Comparison of ENCODE assay signal across 17 mouse cellular contexts in the genomic region with DNA sequence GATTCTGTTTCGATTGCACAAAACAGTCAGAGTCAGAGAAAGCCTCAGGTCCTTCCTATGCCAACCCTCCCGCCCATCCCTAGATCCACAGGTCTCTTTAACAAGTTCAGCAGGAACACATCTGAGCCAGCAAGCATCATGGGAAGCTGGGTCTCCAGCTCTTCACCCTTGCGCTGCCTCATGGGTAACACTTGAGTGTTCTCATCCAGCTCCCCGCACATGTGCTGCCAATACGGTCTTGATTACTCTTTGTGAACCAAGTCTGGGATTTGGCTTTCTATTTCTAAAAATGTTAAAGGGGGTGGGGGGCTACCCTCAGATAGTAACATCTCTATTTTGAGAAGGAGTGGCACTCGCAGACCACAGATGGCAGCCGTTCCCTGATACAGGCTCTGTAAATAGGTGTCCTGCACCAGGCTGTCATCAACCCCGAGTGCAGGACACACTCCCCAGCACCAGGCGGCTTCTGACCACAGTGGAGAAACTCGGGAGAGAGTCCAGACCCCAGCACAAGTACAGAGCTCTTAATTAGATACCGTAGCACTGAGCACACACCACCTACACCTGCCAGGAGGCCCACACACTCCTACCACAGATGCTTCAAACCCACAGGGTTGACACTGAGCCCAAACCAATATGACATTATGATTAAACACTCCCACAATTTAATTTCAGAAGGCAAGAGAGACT. TPM values are rescaled to one million over a fixed set of nuclear protein-coding genes. Genes with fewer than 3 reads are reported as not detected.
A peak's percentile ranks its signal among the peaks of the same experiment; 100 is the strongest.
DNase-seq lines count a peak whose midpoint lies in the region; ATAC-seq and TF ChIP-seq lines count a peak whose summit lies in the region.
"Had no signal": no experiment of that assay in that cellular context is flagged by ENCODE, and none has a peak within 500 bp of the region (broad histone marks: within the 10 kb centered on the region; RNA-seq: fewer than 3 reads in every experiment).

No protein-coding gene starts in this region.

- peak; percentile 48 for TF ChIP-seq CTCF in layer of hippocampus, adult 2 months (conservative IDR thresholded peaks at IDR 0.05)

- H3K27me3 ChIP-seq in heart, embryonic 12.5 days (replicated peaks) = no peaks in the 10 kb centered on the region
- H3K27me3 ChIP-seq: forebrain, embryonic 12.5 days; midbrain, embryonic 15.5 days had no signal

- peak; percentile 83 for ATAC-seq in heart, embryonic 12.5 days (ENCODE audit: insufficient number of reproducible peaks, low FRiP score)
- ATAC-seq: midbrain, embryonic 15.5 days had no signal

- no peak overlapping the region for H3K9ac ChIP-seq in heart, embryonic 12.5 days
- H3K9ac ChIP-seq: forebrain, embryonic 12.5 days; liver, embryonic 14.5 days; midbrain, embryonic 15.5 days had no signal

- peak; percentile 96 for DNase-seq in heart, adult 11 months
- DNase-seq in heart, adult 8-10 months (ENCODE audit: low spot score) = no peak
- peak; percentile 34 for DNase-seq in brain, adult 2 months (ENCODE audit: low read depth, low spot score)
- peak; percentile 66 to 71 for DNase-seq in layer of hippocampus, adult 2 months (ENCODE audit: low spot score in 2 of 2)
- DNase-seq in adrenal gland, adult (ENCODE audit: inconsistent age in 2 of 2, low spot score in 1 of 2) = no peak
- no peak for DNase-seq in adrenal gland, adult 2 months
- no peak for DNase-seq in testis, postnatal 14 days (ENCODE audit: low spot score)
- DNase-seq: B cell, adult 2 months; cerebellum, adult 8-10 months; gastrocnemius, postnatal 10 days; kidney, postnatal 36 days; left cerebral cortex, postnatal 4 days; retina, postnatal 1 day had no signal

- peaks cover 22% of the 10 kb centered on the region for H3K36me3 ChIP-seq in heart, embryonic 12.5 days
- H3K36me3 ChIP-seq: forebrain, embryonic 12.5 days; midbrain, embryonic 15.5 days had no signal

- peak overlapping the region; percentile 61 for H3K27ac ChIP-seq in heart, embryonic 12.5 days (ENCODE audit: poor library complexity, severe bottlenecking)
- peak overlapping the region; percentile 83 for H3K27ac ChIP-seq in layer of hippocampus, adult 2 months
- H3K27ac ChIP-seq: forebrain, embryonic 12.5 days; liver, embryonic 14.5 days; midbrain, embryonic 15.5 days had no signal

- 37% methylated on average over 11 of the region's 11 CpGs for WGBS in heart, embryonic 12.5 days

- H3K4me1 ChIP-seq in heart, embryonic 12.5 days (replicated peaks) = peaks cover 58% of the 10 kb centered on the region

- peak overlapping the region; percentile 12; the same call in 1 of the 2 replicates for H3K4me2 ChIP-seq in heart, embryonic 12.5 days
- H3K4me2 ChIP-seq: forebrain, embryonic 12.5 days; midbrain, embryonic 15.5 days had no signal

- H3K4me3 ChIP-seq in heart, embryonic 12.5 days = no peak overlapping the region
- H3K4me3 ChIP-seq in layer of hippocampus, adult 2 months = no peak overlapping the region
- H3K4me3 ChIP-seq: forebrain, embryonic 12.5 days; midbrain, embryonic 15.5 days had no signal

- no peaks in the 10 kb centered on the region for H3K9me3 ChIP-seq in heart, embryonic 12.5 days (replicated peaks)
- H3K9me3 ChIP-seq: forebrain, embryonic 12.5 days; midbrain, embryonic 15.5 days had no signal

RNA-seq across cellular contexts. Expression of a gene that starts 36.9 kb away (rescaled TPM):
- 100 to 1,000 TPM; 211 to 246 (median 225) TPM for total RNA-seq in heart, adult 8-10 months (2022)
- 34.7 and 39.8 TPM in 2 replicates for polyA plus RNA-seq in heart, embryonic 12.5 days (2016; fragmentation: Nextera tagmentation; extraction: Ambion mirVana)
- 1 to 10 TPM; 1.4 to 1.6 TPM for total RNA-seq in layer of hippocampus, adult 2 months (2021)
- total RNA-seq in adrenal gland, adult 2 months (2021) = under 1 TPM in 1 of 2 experiments, not detected in 1; 0.09 TPM
- polyA plus RNA-seq in adrenal gland, adult 2 months (2012; rRNA removed) = 0.04 and 0.12 TPM in 2 replicates

Comparison
In these comparisons a context has a peak if more than half of its experiments do, and no peak if none do; other contexts are left out.
1. DNase-seq: peak in heart, adult 11 months (single experiment), brain, adult 2 months (single experiment) and layer of hippocampus, adult 2 months (2 of 2); none in heart, adult 8-10 months (single experiment), adrenal gland, adult (0 of 2), adrenal gland, adult 2 months (single experiment) and testis, postnatal 14 days (single experiment).
2. RNA of a gene that starts 36.9 kb away (total RNA-seq): 211 to 246 TPM in heart, adult 8-10 months; 1.4 to 1.6 TPM in layer of hippocampus, adult 2 months and 0.09 TPM in adrenal gland, adult 2 months; every median in the first group is over 10 times any median in the second.